Mouse (Mus musculus) myocyte (in vitro differentiated cells): Measurements from ENCODE around the gene Gm17571. TPM values are rescaled to one million over a fixed set of nuclear protein-coding genes. Genes with fewer than 3 reads are reported as not detected.

Experiments
- H3K27me3 ChIP-seq: one replicate; pipeline ENCODE4 v1.6.1; 2011; ENCODE audit not compliant: control insufficient read depth, insufficient read depth, insufficient read length
- H3K36me3 ChIP-seq: one replicate; pipeline ENCODE4 v1.6.1; 2011; ENCODE audit not compliant: control insufficient read depth, insufficient read depth
- H3K4me2 ChIP-seq: one replicate; pipeline ENCODE4 v1.6.1; 2011; ENCODE audit warnings: low read depth, control low read depth
- H3K4me3 ChIP-seq: one replicate; pipeline ENCODE4 v1.5.1; 2011; ENCODE audit warnings: mild to moderate bottlenecking, control low read depth, moderate library complexity
- H3K79me2 ChIP-seq: one replicate; pipeline ENCODE4 v1.6.1; 2011; ENCODE audit not compliant: control insufficient read depth, insufficient read depth
- H3ac ChIP-seq: one replicate; pipeline ENCODE4 v1.6.1; 2011; ENCODE audit not compliant: control insufficient read depth, insufficient read length
- CEBPB ChIP-seq: IDR thresholded peaks from 2 replicates; pipeline ENCODE4 v1.6.1; 2011; ENCODE audit warnings: mild to moderate bottlenecking, moderate library complexity; ENCODE audit not compliant: poor library complexity, insufficient read depth, severe bottlenecking
- E2F4 ChIP-seq: IDR thresholded peaks from one replicate; pipeline ENCODE4 v1.6.1; 2011; ENCODE audit warnings: mild to moderate bottlenecking, control low read depth, moderate library complexity; ENCODE audit not compliant: insufficient read depth
- MAX ChIP-seq: IDR thresholded peaks from one replicate; pipeline ENCODE4 v1.6.1; 2011; ENCODE audit warnings: low read depth, mild to moderate bottlenecking, control low read depth
- MYOD1 ChIP-seq, 3 experiments: IDR thresholded peaks; one replicate each; pipeline ENCODE4 v1.6.1; 2011; ENCODE audit warnings: control low read depth in 2 of 3, low read depth in 2 of 3, mild to moderate bottlenecking in 2 of 3, moderate library complexity in 1 of 3; ENCODE audit not compliant: insufficient read length in 2 of 3, control insufficient read depth in 1 of 3
- MYOG ChIP-seq, 3 experiments: IDR thresholded peaks; one replicate each; pipeline ENCODE4 v1.6.1; 2011; ENCODE audit warnings: control low read depth in 2 of 3, low read depth in 2 of 3, mild to moderate bottlenecking in 2 of 3; ENCODE audit not compliant: insufficient read length in 2 of 3, control insufficient read depth in 1 of 3, insufficient read depth in 1 of 3
- POLR2A ChIP-seq: IDR thresholded peaks from one replicate; pipeline ENCODE4 v1.6.1; 2011; ENCODE audit warnings: low read depth, mild to moderate bottlenecking, control low read depth, moderate library complexity; ENCODE audit not compliant: insufficient read length
- POLR2AphosphoS2 ChIP-seq: IDR thresholded peaks from one replicate; pipeline ENCODE4 v1.6.1; 2011; ENCODE audit warnings: low read depth, control low read depth; ENCODE audit not compliant: insufficient read length
- REST ChIP-seq: IDR thresholded peaks from one replicate; pipeline ENCODE4 v1.6.1; 2011; ENCODE audit warnings: mild to moderate bottlenecking, control low read depth, moderate library complexity; ENCODE audit not compliant: insufficient read depth, insufficient read length
- SRF ChIP-seq: IDR thresholded peaks from one replicate; pipeline ENCODE4 v1.6.1; 2011; ENCODE audit warnings: low read depth; ENCODE audit not compliant: control insufficient read depth, insufficient read length
- TCF12 ChIP-seq: IDR thresholded peaks from one replicate; pipeline ENCODE4 v1.6.1; 2011; ENCODE audit warnings: mild to moderate bottlenecking, control low read depth; ENCODE audit not compliant: poor library complexity, insufficient read depth, severe bottlenecking
- TCF3 ChIP-seq: IDR thresholded peaks from one replicate; pipeline ENCODE4 v1.6.1; 2011; ENCODE audit warnings: low read depth, control low read depth; ENCODE audit not compliant: insufficient read length
- USF1 ChIP-seq: IDR thresholded peaks from one replicate; pipeline ENCODE4 v1.6.1; 2011; ENCODE audit warnings: low read depth, mild to moderate bottlenecking, control low read depth, moderate library complexity
- polyA plus RNA-seq: library from polyadenylated mRNA; unstranded; fragments of >200 nt; fragmentation: generic; extraction: Trizol; gene quantifications from one replicate; pipeline ENCODE4 v1.2.1, GENCODE M21; 2012; ENCODE audit warnings: missing spikeins

Gm17571 gene
- polyA plus RNA-seq, 1 experiment, result not detected

GRCm38 (mm10) chr9:13433501-13434090 lies 13.0 kb downstream of the Gm17571 start:
- no peak overlapping the region for H3K4me3 ChIP-seq
- no peak overlapping the region for H3K4me2 ChIP-seq
- TF ChIP-seq POLR2A (no peak), MAX (no peak), TCF12 (no peak), SRF (no peak), MYOD1 (IDR thresholded peaks at IDR 0.05; ENCODE audit: control insufficient read depth in 1 of 3, insufficient read length in 2 of 3, low read depth in 2 of 3) (no peak), TCF3 (no peak), REST (no peak)
- H3K27me3 ChIP-seq, result no peaks in the 10 kb centered on the region
- H3K36me3 ChIP-seq, result no peaks in the 10 kb centered on the region
- H3K79me2 ChIP-seq, result no peaks in the 10 kb centered on the region
- no peak overlapping the region for H3ac ChIP-seq

DNA sequence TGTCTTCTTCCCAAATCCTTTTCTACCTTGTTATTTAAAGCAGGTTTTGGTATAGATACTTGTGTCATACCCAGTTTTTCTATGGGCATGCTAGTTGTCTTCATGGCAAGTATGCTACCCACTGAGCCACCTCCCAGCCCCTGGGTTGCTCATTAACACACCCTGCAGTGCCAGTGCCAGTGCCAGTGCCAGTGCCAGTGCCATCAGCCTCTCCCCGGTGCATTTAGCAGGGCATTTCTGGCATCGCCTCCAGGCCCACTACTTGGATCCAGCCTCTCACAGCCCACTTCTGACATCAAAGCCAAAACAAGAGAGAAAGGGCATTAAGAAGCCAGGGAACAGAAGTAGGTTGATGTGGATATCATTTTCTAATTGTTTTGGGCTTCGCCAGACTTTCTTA lies 14.9 kb downstream of the Gm17571 start:
- TF ChIP-seq MAX (no peak), CEBPB (no peak), TCF12 (no peak)
- Histone ChIP-seq H3K27me3 (no peaks in the 10 kb centered on the region), H3K4me2 (no peak overlapping the region), H3K36me3 (no peaks in the 10 kb centered on the region), H3ac (no peak overlapping the region), H3K79me2 (no peaks in the 10 kb centered on the region), H3K4me3 (no peak overlapping the region)

GRCm38 (mm10) chr9:13430744-13431143 lies 15.8 kb downstream of the Gm17571 start:
- Histone ChIP-seq H3ac (no peak overlapping the region), H3K4me3 (no peak overlapping the region), H3K4me2 (no peak overlapping the region), H3K79me2 (no peaks in the 10 kb centered on the region), H3K27me3 (no peaks in the 10 kb centered on the region), H3K36me3 (no peaks in the 10 kb centered on the region)
- TF ChIP-seq MYOG (IDR thresholded peaks at IDR 0.05; ENCODE audit: control insufficient read depth in 1 of 3, insufficient read depth in 1 of 3, insufficient read length in 2 of 3, low read depth in 2 of 3), result no peak
- no peak for TF ChIP-seq TCF3
- no peak for TF ChIP-seq TCF12
- no peak for TF ChIP-seq MYOD1 (IDR thresholded peaks at IDR 0.05; ENCODE audit: control insufficient read depth in 1 of 3, insufficient read length in 2 of 3, low read depth in 2 of 3)
- no peak for TF ChIP-seq MAX
- no peak for TF ChIP-seq CEBPB
- no peak for TF ChIP-seq USF1
- no peak for TF ChIP-seq E2F4
- TF ChIP-seq SRF, result no peak
- no peak for TF ChIP-seq POLR2AphosphoS2

DNA sequence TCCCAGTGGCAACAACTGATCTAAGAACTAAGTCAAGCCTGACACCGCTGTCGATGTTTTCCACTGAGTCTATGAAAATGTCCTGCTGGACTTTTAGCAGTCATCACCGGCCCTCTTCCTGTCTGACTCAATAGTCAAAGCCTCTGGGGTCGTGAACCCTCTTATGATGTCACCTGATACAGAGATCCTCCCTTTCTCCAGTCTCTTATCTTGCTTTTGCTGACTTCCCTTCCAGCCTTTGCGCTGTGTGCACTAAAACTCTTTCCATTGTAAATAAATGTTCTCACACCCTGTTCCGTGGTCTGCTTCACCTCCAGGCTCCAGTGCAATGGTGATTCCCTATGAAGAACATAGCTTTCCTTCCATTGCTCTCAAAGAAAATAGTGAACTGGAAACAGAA lies 16.3 kb downstream of the Gm17571 start:
- no peak for TF ChIP-seq CEBPB
- TF ChIP-seq USF1, result no peak
- no peak for TF ChIP-seq POLR2AphosphoS2
- no peak for TF ChIP-seq TCF12
- TF ChIP-seq REST, result no peak
- no peak for TF ChIP-seq TCF3
- no peak for TF ChIP-seq E2F4
- no peak for TF ChIP-seq POLR2A
- H3K4me2 ChIP-seq, result no peak overlapping the region
- H3K79me2 ChIP-seq, result no peaks in the 10 kb centered on the region
- no peaks in the 10 kb centered on the region for H3K36me3 ChIP-seq
- H3K27me3 ChIP-seq, result no peaks in the 10 kb centered on the region
- no peak overlapping the region for H3K4me3 ChIP-seq
- H3ac ChIP-seq, result no peak overlapping the region

- H3K36me3 ChIP-seq, result no peaks in the 10 kb centered on the region
- no peak overlapping the region for H3ac ChIP-seq
- no peaks in the 10 kb centered on the region for H3K79me2 ChIP-seq
- TF ChIP-seq POLR2AphosphoS2 (no peak), SRF (no peak), USF1 (no peak), REST (no peak), CEBPB (no peak), TCF12 (no peak), MYOG (IDR thresholded peaks at IDR 0.05; ENCODE audit: control insufficient read depth in 1 of 3, insufficient read depth in 1 of 3, insufficient read length in 2 of 3, low read depth in 2 of 3) (no peak), POLR2A (no peak), TCF3 (no peak), MYOD1 (IDR thresholded peaks at IDR 0.05; ENCODE audit: control insufficient read depth in 1 of 3, insufficient read length in 2 of 3, low read depth in 2 of 3) (no peak), MAX (no peak), E2F4 (no peak)
- no peak overlapping the region for H3K4me3 ChIP-seq
- no peaks in the 10 kb centered on the region for H3K27me3 ChIP-seq
- H3K4me2 ChIP-seq, result no peak overlapping the region
These were observed 17.0 kb downstream of the Gm17571 start for GRCm38 (mm10) chr9:13429477-13430125.
